Mouse (Mus musculus): Measurements from ENCODE around the gene Hs6st2. TPM values are rescaled to one million over a fixed set of nuclear protein-coding genes. Genes with fewer than 3 reads are reported as not detected.

The Hs6st2 gene
- total and polyA plus RNA-seq, 3 experiments, result not detected

DNA sequence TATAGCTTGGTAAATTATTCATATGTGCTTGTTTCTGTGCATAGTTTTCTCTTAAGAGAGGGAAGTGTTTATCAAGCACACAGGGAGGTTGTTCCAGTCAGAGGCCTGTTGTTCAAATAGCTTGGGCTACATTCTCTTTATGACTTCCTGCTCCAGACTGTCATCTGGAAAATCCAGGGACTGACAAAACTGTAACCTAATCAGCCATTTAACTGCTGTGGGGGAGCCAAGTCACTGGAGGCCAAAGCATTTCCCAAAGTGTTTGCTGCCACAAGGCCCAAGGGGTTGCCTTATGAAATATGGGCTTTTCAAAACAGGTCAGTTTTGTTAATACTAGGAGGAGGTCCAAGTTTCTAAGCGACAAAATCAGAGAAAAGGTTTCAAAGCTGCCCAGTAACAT, 119.8 kb downstream of the Hs6st2 start:
- TF ChIP-seq CTCF (IDR thresholded peaks at IDR 0.05 in 2 of 3, conservative IDR thresholded peaks at IDR 0.05 in 1 of 3; ENCODE audit: control insufficient read depth in 1 of 3, insufficient read depth in 1 of 3, low read depth in 2 of 3, low read length in 3 of 3, poor library complexity in 1 of 3, severe bottlenecking in 1 of 3) (no peak), ZC3H11A (IDR thresholded peaks at IDR 0.05; ENCODE audit: low read depth, low read length) (no peak), MAZ (IDR thresholded peaks at IDR 0.05; ENCODE audit: low read depth, low read length) (no peak), ZNF384 (IDR thresholded peaks at IDR 0.05; ENCODE audit: low read depth, low read length) (no peak), CHD2 (IDR thresholded peaks at IDR 0.05; ENCODE audit: low read length) (no peak), ELF1 (IDR thresholded peaks at IDR 0.05; ENCODE audit: low read depth, low read length) (no peak), MEF2A (IDR thresholded peaks at IDR 0.05; ENCODE audit: extremely low read depth, insufficient replicate concordance, low read depth, low read length, poor library complexity, severe bottlenecking) (no peak), MAFK (IDR thresholded peaks at IDR 0.05; ENCODE audit: borderline replicate concordance, low read depth, low read length) (no peak), SIN3A (IDR thresholded peaks at IDR 0.05; ENCODE audit: low read length) (no peak), RCOR1 (IDR thresholded peaks at IDR 0.05; ENCODE audit: low read depth, low read length) (no peak), TAL1 (IDR thresholded peaks at IDR 0.05; ENCODE audit: low read length) (no peak)
- Histone ChIP-seq H3K27me3 (ENCODE audit: control insufficient read depth in 1 of 2, insufficient read depth in 2 of 2, low read length in 2 of 2) (no peaks in the 10 kb centered on the region), H3K27ac (ENCODE audit: control insufficient read depth, low read depth, low read length) (no peak overlapping the region), H3K9me3 (replicated peaks; ENCODE audit: insufficient read depth, low read length) (no peaks in the 10 kb centered on the region), H3K79me2 (ENCODE audit: control insufficient read depth, insufficient read depth, low read length, poor library complexity) (no peaks in the 10 kb centered on the region), H3K9ac (ENCODE audit: control insufficient read depth, low read depth, low read length, poor library complexity, severe bottlenecking) (no peak overlapping the region), H3K4me3 (ENCODE audit: control insufficient read depth in 1 of 2, insufficient read depth in 1 of 2, low read depth in 2 of 2, low read length in 2 of 2) (no peak overlapping the region), H3K36me3 (ENCODE audit: control insufficient read depth in 1 of 2, insufficient read depth in 2 of 2, low read length in 2 of 2) (no peaks in the 10 kb centered on the region), H3K4me1 (ENCODE audit: control insufficient read depth in 1 of 2, insufficient read depth in 2 of 2, low read length in 2 of 2) (no peaks in the 10 kb centered on the region)
- DNase-seq (ENCODE audit: low read depth, low spot score), result no peak

DNA sequence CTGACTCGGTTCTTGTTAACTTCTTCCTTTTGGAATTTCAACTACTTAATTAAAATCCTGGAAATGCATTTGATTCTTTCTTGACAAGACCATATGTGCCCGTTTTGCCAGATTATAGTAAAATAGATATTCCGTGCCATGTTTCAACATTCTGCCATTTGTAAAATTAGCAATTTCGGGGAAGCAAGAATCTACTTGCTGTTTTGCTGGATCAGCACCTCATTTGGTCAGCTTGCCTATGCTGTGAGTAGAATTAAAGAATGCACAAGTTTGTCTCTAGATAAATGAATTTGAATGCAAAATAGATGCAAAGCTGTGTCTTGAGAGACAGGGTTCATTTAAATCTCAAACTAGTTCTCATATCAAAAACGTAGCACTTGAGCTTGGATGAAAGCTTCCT, 142.0 kb downstream of the Hs6st2 start:
- Histone ChIP-seq H3K27ac (ENCODE audit: control insufficient read depth, low read depth, low read length) (no peak overlapping the region), H3K4me3 (ENCODE audit: control insufficient read depth in 1 of 2, insufficient read depth in 1 of 2, low read depth in 2 of 2, low read length in 2 of 2) (no peak overlapping the region), H3K36me3 (ENCODE audit: control insufficient read depth in 1 of 2, insufficient read depth in 2 of 2, low read length in 2 of 2) (no peaks in the 10 kb centered on the region), H3K27me3 (ENCODE audit: control insufficient read depth in 1 of 2, insufficient read depth in 2 of 2, low read length in 2 of 2) (no peaks in the 10 kb centered on the region), H3K9me3 (replicated peaks; ENCODE audit: insufficient read depth, low read length) (no peaks in the 10 kb centered on the region), H3K4me1 (ENCODE audit: control insufficient read depth in 1 of 2, insufficient read depth in 2 of 2, low read length in 2 of 2) (no peaks in the 10 kb centered on the region), H3K79me2 (ENCODE audit: control insufficient read depth, insufficient read depth, low read length, poor library complexity) (no peaks in the 10 kb centered on the region), H3K9ac (ENCODE audit: control insufficient read depth, low read depth, low read length, poor library complexity, severe bottlenecking) (no peak overlapping the region)
- no peak for TF ChIP-seq POLR2AphosphoS2 (IDR thresholded peaks at IDR 0.05; ENCODE audit: low read length)
- TF ChIP-seq CHD1 (IDR thresholded peaks at IDR 0.05; ENCODE audit: low read depth, low read length), result no peak
- TF ChIP-seq GABPA (IDR thresholded peaks at IDR 0.05; ENCODE audit: low read depth, low read length), result no peak
- TF ChIP-seq MAZ (IDR thresholded peaks at IDR 0.05; ENCODE audit: low read depth, low read length), result no peak
- TF ChIP-seq CHD2 (IDR thresholded peaks at IDR 0.05; ENCODE audit: low read length), result no peak
- TF ChIP-seq ZNF384 (IDR thresholded peaks at IDR 0.05; ENCODE audit: low read depth, low read length), result no peak
- TF ChIP-seq UBTF (IDR thresholded peaks at IDR 0.05; ENCODE audit: borderline replicate concordance, insufficient read depth, low read depth, low read length), result no peak
- TF ChIP-seq EP300 (IDR thresholded peaks at IDR 0.05; ENCODE audit: low read depth in 1 of 2, low read length in 2 of 2), result no peak
- TF ChIP-seq MAX (IDR thresholded peaks at IDR 0.05; ENCODE audit: low read length), result no peak
- TF ChIP-seq RAD21 (IDR thresholded peaks at IDR 0.05; ENCODE audit: low read depth, low read length), result no peak
- DNase-seq (ENCODE audit: low read depth, low spot score), result no peak

Measured in MEL (cell line).